Mouse (Mus musculus) lung, adult 2 months (tissue): ENCODE results near the gene Tctn3.

ENCODE experiments used
- CTCF ChIP-seq: fragments of 200-500 bp; IDR thresholded peaks from 2 replicates; pipeline ENCODE4 v1.5.1; 2011; ENCODE audit warnings: mild to moderate bottlenecking, low read length, control low read depth; ENCODE audit not compliant: insufficient read depth
- POLR2A ChIP-seq: fragments of 200-500 bp; IDR thresholded peaks from 2 replicates; pipeline ENCODE4 v1.6.1; 2011; ENCODE audit warnings: low read depth, mild to moderate bottlenecking, control low read depth, low read length, borderline replicate concordance; ENCODE audit errors: extremely low read depth

DNA sequence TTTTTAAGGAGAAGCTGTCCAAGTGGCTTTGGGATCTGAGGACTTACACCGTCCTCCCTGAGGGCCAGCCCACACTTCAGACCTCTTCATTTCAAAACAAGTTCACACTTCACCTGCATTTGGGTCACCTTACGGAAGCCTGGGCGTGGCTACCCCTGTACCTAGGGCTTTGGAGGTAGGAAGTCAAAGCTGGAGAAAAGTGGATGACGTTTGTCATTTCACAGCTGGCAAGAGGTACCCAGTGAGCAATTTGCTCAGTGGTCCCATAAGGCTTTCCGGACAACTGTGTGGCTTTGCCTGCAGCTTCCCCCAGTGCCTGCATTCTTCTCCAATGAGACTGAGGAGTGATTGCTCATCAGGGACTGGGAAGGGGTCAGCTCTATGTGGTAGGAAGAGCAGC is 46.9 kb upstream of the Tctn3 start:
- TF ChIP-seq CTCF (no peak), POLR2A (peak; percentile 57; the same call in 1 of the 2 replicates)
